Mouse (Mus musculus) liver, embryonic 18 days (tissue): ENCODE results near the gene Fbxw25. TPM values are rescaled to one million over a fixed set of nuclear protein-coding genes. Genes with fewer than 3 reads are reported as not detected.

Source experiments
- polyA plus RNA-seq: library from polyadenylated mRNA; depleted of rRNA; stranded (reverse); fragments of >200 nt; gene quantifications from 2 replicates; pipeline ENCODE4 v1.2.3, GENCODE M21; 2012; rRNA removed

Fbxw25 gene
- polyA plus RNA-seq, result not detected in 2 replicates

GRCm38 (mm10) chr9:109664552-109664951 lies at the start of gene Fbxw25:
Gene Fbxw25 (minus strand): TSS chr9:109664652.

GRCm38 (mm10) chr9:109702600-109702999 lies 38.1 kb upstream of the Fbxw25 start, which contains the start of gene Fbxw18:
Gene Fbxw18 (minus strand): TSS chr9:109702700.

GRCm38 (mm10) chr9:109625957-109626356 lies 38.5 kb downstream of the Fbxw25 start, which contains the start of gene Fbxw24:
Gene Fbxw24 (minus strand): TSS chr9:109626057.

Other genes with a start within 250 kb of the Fbxw25 start
- gene Fbxw16, start 215.5 kb downstream of the Fbxw25 start, polyA plus RNA-seq, result not detected in 2 replicates
- not detected in 2 replicates for gene Fbxw19, start 168.8 kb downstream of the Fbxw25 start, polyA plus RNA-seq
- gene Fbxw15, start 96.4 kb downstream of the Fbxw25 start, polyA plus RNA-seq, result 0.03 and 0.10 TPM in 2 replicates
- gene Fbxw24, start 38.6 kb downstream of the Fbxw25 start, polyA plus RNA-seq, result not detected in 2 replicates
- 0.04 and 0.05 TPM in 2 replicates for gene Fbxw18, start 38.0 kb upstream of the Fbxw25 start, polyA plus RNA-seq
- 0.02 TPM in 1 of 2 replicates, not detected in the other for gene Fbxw26, start 81.4 kb upstream of the Fbxw25 start, polyA plus RNA-seq
- 0.10 TPM in 1 of 2 replicates, not detected in the other for gene Fbxw27, start 126.0 kb upstream of the Fbxw25 start, polyA plus RNA-seq
- gene Spink8, start 147.6 kb upstream of the Fbxw25 start, polyA plus RNA-seq, result not detected in 2 replicates
- gene Nme6, start 168.1 kb upstream of the Fbxw25 start, polyA plus RNA-seq, result 40.1 and 46.4 TPM in 2 replicates
- 463 and 697 TPM in 2 replicates for gene Camp, start 185.0 kb upstream of the Fbxw25 start, polyA plus RNA-seq
- 6.4 and 7.5 TPM in 2 replicates for gene Cdc25a, start 210.9 kb upstream of the Fbxw25 start, polyA plus RNA-seq